8 mouse cellular contexts compared by ENCODE assay signal in the genomic region with DNA sequence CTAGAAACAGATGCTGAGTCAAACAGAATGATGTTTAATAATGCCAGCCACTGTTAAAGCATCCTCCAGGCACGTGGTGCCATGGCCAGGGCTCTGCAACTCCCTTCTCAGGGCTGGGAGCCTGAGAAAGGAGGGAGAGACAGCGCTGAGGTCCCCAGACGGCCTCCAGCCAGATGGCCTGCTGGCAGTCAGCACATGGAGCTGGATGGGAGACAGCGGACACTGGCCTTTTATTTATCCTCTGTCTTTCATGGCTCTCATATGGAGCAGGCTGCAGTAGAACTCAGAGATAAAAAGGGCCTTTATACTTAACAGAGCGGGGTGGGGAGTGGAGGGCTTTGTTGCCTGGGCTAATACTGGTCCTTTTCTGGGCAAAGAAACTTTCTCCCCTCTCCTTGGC. TPM values are rescaled to one million over a fixed set of nuclear protein-coding genes. Genes with fewer than 3 reads are reported as not detected.
DNase-seq lines count a peak whose midpoint lies in the region; ATAC-seq and TF ChIP-seq lines count a peak whose summit lies in the region.

No protein-coding gene starts in this region.

- H3K9me3 ChIP-seq in midbrain, embryonic 13.5 days = no peaks in the 10 kb centered on the region
- no peaks in the 10 kb centered on the region for H3K9me3 ChIP-seq in liver, embryonic 12.5 days (replicated peaks)

- no peak for TF ChIP-seq CTCF in kidney, adult 2 months (conservative IDR thresholded peaks at IDR 0.05; ENCODE audit: insufficient read depth, insufficient read length, low read depth, low read length)

- peak; percentile 82 for ATAC-seq in midbrain, embryonic 13.5 days
- no peak for ATAC-seq in liver, embryonic 12.5 days
- ATAC-seq in megakaryocyte-erythroid progenitor cell, adult 5-6 weeks (replicated peaks; ENCODE audit: low FRiP score, low TSS enrichment, poor library complexity, severe bottlenecking) = no peak

- H3K4me1 ChIP-seq in kidney, adult 2 months (ENCODE audit: control insufficient read depth, insufficient read depth, low read length) = no peaks in the 10 kb centered on the region
- peaks cover 7% of the 10 kb centered on the region for H3K4me1 ChIP-seq in midbrain, embryonic 13.5 days (replicated peaks)
- no peaks in the 10 kb centered on the region for H3K4me1 ChIP-seq in liver, embryonic 12.5 days

- peak; percentile 26 to 53 for DNase-seq in kidney, postnatal 25 days
- no peak for DNase-seq in kidney, adult 2 months
- peak; percentile 45 for DNase-seq in cerebellum, adult 9-10 months
- DNase-seq in gastrocnemius, postnatal 25 days = peak; percentile 79
- peak; percentile 19 to 47 for DNase-seq in layer of hippocampus, adult 18-20 months (ENCODE audit: low spot score in 2 of 2)

- H3K4me3 ChIP-seq in kidney, adult 2 months (ENCODE audit: insufficient read depth, low read depth, low read length) = no peak overlapping the region
- no peak overlapping the region for H3K4me3 ChIP-seq in midbrain, embryonic 13.5 days (replicated peaks)
- H3K4me3 ChIP-seq in liver, embryonic 12.5 days = no peak overlapping the region

- H3K4me2 ChIP-seq in midbrain, embryonic 13.5 days (replicated peaks) = no peak overlapping the region
- no peak overlapping the region for H3K4me2 ChIP-seq in liver, embryonic 12.5 days

- no peaks in the 10 kb centered on the region for H3K27me3 ChIP-seq in kidney, adult 2 months (replicated peaks; ENCODE audit: control insufficient read depth, insufficient read depth, low read length)
- H3K27me3 ChIP-seq in midbrain, embryonic 13.5 days = no peaks in the 10 kb centered on the region
- no peaks in the 10 kb centered on the region for H3K27me3 ChIP-seq in liver, embryonic 12.5 days (replicated peaks)

- WGBS in kidney, adult 2 months = 58% methylated on average over 5 of the region's 5 CpGs
- WGBS in midbrain, embryonic 13.5 days = 33% methylated on average over 5 of the region's 5 CpGs
- WGBS in liver, embryonic 12.5 days (ENCODE audit: insufficient replicate concordance) = 72% methylated on average over 5 of the region's 5 CpGs

- no peaks in the 10 kb centered on the region for H3K36me3 ChIP-seq in kidney, adult 2 months (ENCODE audit: control insufficient read depth, insufficient read depth, low read length)
- H3K36me3 ChIP-seq in midbrain, embryonic 13.5 days = no peaks in the 10 kb centered on the region
- H3K36me3 ChIP-seq in liver, embryonic 12.5 days = peaks cover 16% of the 10 kb centered on the region

- no peak overlapping the region for H3K9ac ChIP-seq in midbrain, embryonic 13.5 days (replicated peaks)
- no peak overlapping the region for H3K9ac ChIP-seq in liver, embryonic 12.5 days

- no peak for TF ChIP-seq POLR2A in kidney, adult 2 months (IDR thresholded peaks at IDR 0.05; ENCODE audit: low read depth, low read length)

- no peak overlapping the region for H3K27ac ChIP-seq in kidney, adult 2 months (ENCODE audit: insufficient read depth, low read depth, low read length)
- peak overlapping the region; percentile 66; the same call in 1 of the 2 replicates for H3K27ac ChIP-seq in midbrain, embryonic 13.5 days
- H3K27ac ChIP-seq in liver, embryonic 12.5 days = no peak overlapping the region

RNA-seq across cellular contexts. Expression of a gene that starts 43.7 kb away (rescaled TPM):
- polyA plus RNA-seq in kidney, adult 2 months (2012; rRNA removed) = 64.6 and 67.6 TPM in 2 replicates
- 10 to 100 TPM; 76.3 to 99.2 TPM for total RNA-seq in gastrocnemius, postnatal 25 days (2021)
- 1 to 10 TPM; 2.7 to 2.9 TPM for total RNA-seq in layer of hippocampus, adult 18-20 months (2021)
- polyA plus RNA-seq in midbrain, embryonic 13.5 days (2015; fragmentation: Nextera tagmentation; extraction: Ambion mirVana) = 27.9 and 29.9 TPM in 2 replicates
- 19.5 and 22.5 TPM in 2 replicates for polyA plus RNA-seq in liver, embryonic 12.5 days (2016; fragmentation: Nextera tagmentation; extraction: Ambion mirVana)
- not detected in 2 replicates for total RNA-seq in megakaryocyte-erythroid progenitor cell, adult 5-6 weeks (2014; fragmentation: Nextera tagmentation)
- not detected in 2 replicates for total RNA-seq in megakaryocyte-erythroid progenitor cell, adult 5-6 weeks (2017)

Comparison
In these comparisons a context has a peak if more than half of its experiments do, and no peak if none do; other contexts are left out.
1. RNA of a gene that starts 43.7 kb away (total RNA-seq): 76.3 to 99.2 TPM in gastrocnemius, postnatal 25 days; 2.7 to 2.9 TPM in layer of hippocampus, adult 18-20 months and not detected in megakaryocyte-erythroid progenitor cell, adult 5-6 weeks; every median in the first group is over 10 times any median in the second.